Mouse (Mus musculus) olfactory bulb, adult 2 months (tissue): ENCODE measurements at regions not wholly inside any gene's neighbourhood (a gene's known extent, or its start where the extent isn't known, plus 50 kb on each side); places are given as distances from the start of the nearest gene placed in this dataset.
A peak's percentile ranks its signal among the peaks of the same experiment; 100 is the strongest.

Experiments
- H3K27ac ChIP-seq: fragments of 200-500 bp; 2 replicates; pipeline ENCODE4 v1.5.1; 2012; ENCODE audit warnings: low read depth, low read length; ENCODE audit not compliant: insufficient read depth
- H3K4me1 ChIP-seq: fragments of 200-500 bp; 2 replicates; pipeline ENCODE4 v1.6.1; 2012; ENCODE audit warnings: low read length; ENCODE audit not compliant: control insufficient read depth, insufficient read depth
- H3K4me3 ChIP-seq: fragments of 200-500 bp; 2 replicates; pipeline ENCODE4 v1.5.1; 2012; ENCODE audit warnings: mild to moderate bottlenecking, low read depth, low read length, moderate library complexity; ENCODE audit not compliant: insufficient read depth
- CTCF ChIP-seq: fragments of 200-500 bp; IDR thresholded peaks from 2 replicates; pipeline ENCODE4 v1.5.1; 2012; ENCODE audit warnings: low read depth, mild to moderate bottlenecking, low read length, moderate library complexity; ENCODE audit not compliant: insufficient read depth
- POLR2A ChIP-seq: fragments of 200-500 bp; IDR thresholded peaks from 2 replicates; pipeline ENCODE4 v1.6.1; 2012; ENCODE audit warnings: mild to moderate bottlenecking, low read depth, low read length, moderate library complexity; ENCODE audit not compliant: insufficient read depth
- WGBS: fragments of 180-500 bp; shearing (Covaris S2); methylation state at CpG from one replicate; pipeline ENCODE4 v1.1.7; 2018; 5-methylcytosine and 5-hydroxymethylcytosine counted together

- H3K27ac ChIP-seq = peak overlapping the region; percentile 56
- no peak overlapping the region for H3K4me3 ChIP-seq
- WGBS = 49% methylated on average over 3 of the region's 3 CpGs
- TF ChIP-seq CTCF (no peak), POLR2A (no peak)
- H3K4me1 ChIP-seq = no peaks in the 10 kb centered on the region
Measured at GRCm38 (mm10) chrX:166673404-166673803, 87.9 kb upstream of the Egfl6 start.

GRCm38 (mm10) chrX:166672617-166673016 lies 87.1 kb upstream of the Egfl6 start:
- peak overlapping the region; percentile 44; the same call in 1 of the 2 replicates for H3K27ac ChIP-seq
- TF ChIP-seq POLR2A = no peak
- TF ChIP-seq CTCF = no peak
- H3K4me3 ChIP-seq = no peak overlapping the region
- 88% methylated on average over 1 of the region's 1 CpGs for WGBS
- H3K4me1 ChIP-seq = no peaks in the 10 kb centered on the region

DNA sequence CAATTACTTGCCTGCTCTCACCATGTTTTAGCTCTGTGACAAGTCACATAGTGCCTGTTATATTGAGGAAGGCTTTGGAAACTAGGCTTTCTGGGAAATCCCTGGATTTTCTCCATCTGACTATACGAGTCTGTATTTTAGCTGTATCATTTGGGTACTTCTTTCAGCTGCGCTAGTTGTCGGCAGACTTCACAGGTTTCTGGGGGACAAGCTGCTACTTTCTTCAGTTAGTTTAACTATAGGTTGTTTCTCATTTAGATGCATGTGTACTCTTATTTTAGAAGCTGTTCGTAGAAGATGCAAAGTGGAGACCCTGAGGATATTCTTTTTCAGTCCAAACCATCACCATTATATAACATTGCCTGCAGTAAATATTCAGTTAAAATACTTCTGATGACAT lies 86.3 kb upstream of the Egfl6 start:
- no peak overlapping the region for H3K4me3 ChIP-seq
- TF ChIP-seq POLR2A (no peak), CTCF (no peak)
- 43% methylated on average over 4 of the region's 4 CpGs for WGBS
- H3K27ac ChIP-seq = no peak overlapping the region
- no peaks in the 10 kb centered on the region for H3K4me1 ChIP-seq

GRCm38 (mm10) chrX:166666304-166666703 lies 80.8 kb upstream of the Egfl6 start:
- Histone ChIP-seq H3K4me3 (no peak overlapping the region), H3K27ac (no peak overlapping the region), H3K4me1 (peaks cover 4% of the 10 kb centered on the region)
- no peak for TF ChIP-seq CTCF
- TF ChIP-seq POLR2A = no peak
- 78% methylated on average over 2 of the region's 2 CpGs for WGBS

- H3K4me1 ChIP-seq = peaks cover 8% of the 10 kb centered on the region
- H3K27ac ChIP-seq = peak overlapping the region; percentile 77
- no peak overlapping the region for H3K4me3 ChIP-seq
- 35% methylated on average over 6 of the region's 6 CpGs for WGBS
- no peak for TF ChIP-seq POLR2A
- no peak for TF ChIP-seq CTCF
Measured at GRCm38 (mm10) chrX:166661808-166662207, 76.3 kb upstream of the Egfl6 start.

DNA sequence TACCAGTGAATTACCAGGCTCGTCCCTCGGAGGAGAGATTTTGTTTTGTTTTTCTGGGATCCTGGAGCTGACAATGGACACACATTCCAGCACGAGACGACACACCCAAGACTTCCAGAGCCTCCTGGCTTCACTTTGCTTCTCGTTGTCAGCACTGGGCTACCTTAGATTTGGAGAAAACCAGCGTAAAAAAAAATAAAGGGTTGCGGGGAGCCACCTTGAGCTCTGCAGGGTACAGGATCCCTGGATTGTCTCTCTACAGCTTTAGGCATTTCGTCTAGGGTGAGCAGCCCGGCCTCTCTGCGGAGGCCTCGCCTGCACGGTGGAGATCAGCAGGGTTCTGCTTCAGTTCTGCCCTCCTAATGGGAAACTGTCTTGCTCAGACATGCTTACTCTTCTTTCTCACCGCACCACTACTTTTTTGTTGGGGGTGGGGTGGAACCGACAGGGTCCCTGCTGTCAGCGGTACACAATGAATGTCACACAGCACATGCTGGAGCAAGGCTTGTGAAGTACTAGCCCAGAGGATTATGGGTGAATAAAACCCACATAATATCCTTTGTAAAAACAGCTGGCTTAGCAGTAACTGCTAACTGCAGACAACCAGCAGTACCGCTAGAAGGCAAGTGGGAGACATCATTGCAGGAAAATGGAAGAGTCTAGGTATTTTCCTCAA lies 75.7 kb upstream of the Egfl6 start:
- TF ChIP-seq POLR2A = no peak
- no peak for TF ChIP-seq CTCF
- Histone ChIP-seq H3K4me3 (peak overlapping the region; percentile 26), H3K4me1 (peaks cover 8% of the 10 kb centered on the region), H3K27ac (peak overlapping the region; percentile 77)
- WGBS = 18% methylated on average over 16 of the region's 16 CpGs

DNA sequence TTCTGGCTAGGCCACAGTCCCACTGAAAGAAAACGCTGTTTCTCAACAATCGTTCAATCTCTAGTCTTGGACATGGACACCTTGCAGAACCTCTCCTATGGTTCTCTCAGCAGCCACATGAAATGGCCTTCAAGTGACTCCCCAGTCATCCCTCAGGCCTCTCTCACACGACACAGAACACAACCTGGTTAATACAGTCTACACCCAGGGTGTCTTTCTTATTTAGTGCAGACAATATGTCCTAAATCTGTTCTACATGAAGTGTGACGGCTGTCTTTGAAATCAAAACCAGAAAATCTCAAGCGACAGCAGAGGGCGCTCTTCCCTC lies 75.2 kb upstream of the Egfl6 start:
- no peak overlapping the region for H3K4me3 ChIP-seq
- WGBS = 28% methylated on average over 6 of the region's 6 CpGs
- peaks cover 8% of the 10 kb centered on the region for H3K4me1 ChIP-seq
- no peak for TF ChIP-seq POLR2A
- TF ChIP-seq CTCF = no peak
- H3K27ac ChIP-seq = no peak overlapping the region

GRCm38 (mm10) chrX:166652400-166652799 lies 66.9 kb upstream of the Egfl6 start:
- 61% methylated on average over 3 of the region's 3 CpGs for WGBS
- Histone ChIP-seq H3K4me1 (no peaks in the 10 kb centered on the region), H3K4me3 (no peak overlapping the region), H3K27ac (no peak overlapping the region)
- TF ChIP-seq POLR2A (no peak), CTCF (no peak)

- Histone ChIP-seq H3K4me3 (no peak overlapping the region), H3K27ac (no peak overlapping the region), H3K4me1 (no peaks in the 10 kb centered on the region)
- TF ChIP-seq POLR2A (no peak), CTCF (no peak)
- WGBS = 44% methylated on average over 7 of the region's 7 CpGs
Measured at GRCm38 (mm10) chrX:166645713-166646112, 60.2 kb upstream of the Egfl6 start.

DNA sequence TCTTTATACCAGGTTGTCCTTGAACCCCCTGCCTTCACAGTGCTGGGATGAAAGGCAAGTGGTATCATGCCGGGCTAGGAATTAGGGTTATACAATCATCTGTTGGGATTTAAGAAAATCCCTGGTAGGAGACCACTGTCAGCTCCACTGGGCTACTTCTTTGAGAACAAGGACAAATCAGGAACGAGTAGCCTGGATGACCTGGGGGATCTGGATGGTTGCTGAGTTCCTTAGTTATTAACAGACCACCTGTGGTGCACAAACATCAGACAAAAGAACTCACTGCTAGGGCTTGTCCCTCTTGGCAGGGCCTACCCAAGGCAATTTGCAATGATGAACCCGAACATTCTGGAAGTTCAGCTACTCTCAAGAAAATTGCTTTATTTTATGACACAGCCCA lies 55.7 kb upstream of the Egfl6 start:
- Histone ChIP-seq H3K4me1 (no peaks in the 10 kb centered on the region), H3K4me3 (no peak overlapping the region), H3K27ac (no peak overlapping the region)
- no peak for TF ChIP-seq CTCF
- TF ChIP-seq POLR2A = no peak
- WGBS = 66% methylated on average over 3 of the region's 3 CpGs
